Comparison of ENCODE assay signal across 8 mouse cellular contexts in the genomic region with DNA sequence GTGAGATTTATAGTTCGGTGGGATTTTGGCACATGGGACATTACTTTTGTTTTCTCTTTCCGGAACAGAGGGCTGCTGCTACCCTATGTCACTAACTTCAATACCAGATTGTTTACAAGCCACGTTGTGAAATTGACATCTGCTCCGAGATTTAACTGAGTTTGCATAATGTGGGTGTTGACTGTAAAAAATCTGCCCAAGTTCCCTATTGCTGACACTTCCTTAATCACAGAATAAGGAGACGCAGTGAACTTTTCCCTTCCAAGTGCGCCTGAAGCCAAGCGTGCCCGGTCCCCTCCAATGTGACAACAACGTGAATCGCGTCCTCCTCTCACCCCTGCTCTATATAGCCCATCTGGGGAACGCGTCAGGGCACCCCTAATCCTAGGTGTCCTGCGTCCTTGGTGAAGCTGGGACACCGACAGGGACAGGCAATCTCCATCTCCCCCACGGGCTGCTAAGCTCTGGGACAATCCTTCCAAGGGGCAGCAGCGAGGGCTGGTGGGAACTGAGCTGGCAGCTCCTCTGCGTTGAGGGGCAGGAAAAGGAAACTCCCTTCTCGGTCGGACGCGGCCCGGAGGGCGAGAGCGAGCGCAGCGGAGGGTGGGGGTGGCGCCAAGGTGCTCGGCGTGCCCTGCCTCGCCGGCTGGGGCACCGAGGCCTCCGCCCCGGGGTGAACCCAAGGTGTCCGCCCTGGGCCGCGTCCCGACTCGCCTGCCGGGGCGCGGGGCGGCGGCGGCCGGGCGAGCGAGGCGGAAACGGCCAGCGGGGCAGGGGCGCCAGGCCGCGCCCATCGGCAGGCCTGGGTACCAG. TPM values are rescaled to one million over a fixed set of nuclear protein-coding genes. Genes with fewer than 3 reads are reported as not detected.
DNase-seq lines count a peak whose midpoint lies in the region; ATAC-seq lines count a peak whose summit lies in the region.

No protein-coding gene starts in this region.

- H3K4me1 ChIP-seq in intestine, embryonic 15.5 days (replicated peaks) = peaks cover 17% of the 10 kb centered on the region

- H3K27me3 ChIP-seq in intestine, embryonic 15.5 days (replicated peaks) = no peaks in the 10 kb centered on the region

- H3K9me3 ChIP-seq in intestine, embryonic 15.5 days = no peaks in the 10 kb centered on the region

- under 1% methylated on average over 39 of the region's 56 CpGs for WGBS in intestine, embryonic 15.5 days

- peak overlapping the region; percentile 74 for H3K4me2 ChIP-seq in intestine, embryonic 15.5 days (replicated peaks)

- H3K4me3 ChIP-seq in intestine, embryonic 15.5 days (replicated peaks) = peak overlapping the region; percentile 76

- intact Hi-C loops in gastrocnemius, postnatal 36 days (cut with DNase I) = no loop called here
- intact Hi-C loops in left cerebral cortex, postnatal 14 days (cut with DNase I) = no loop called here

- H3K36me3 ChIP-seq in intestine, embryonic 15.5 days = no peaks in the 10 kb centered on the region

- peak; percentile 11 for ATAC-seq in intestine, embryonic 15.5 days
- ATAC-seq in megakaryocyte progenitor cell, adult 5-6 weeks (replicated peaks; ENCODE audit: poor library complexity) = peak; percentile 25

- peak overlapping the region; percentile 81 for H3K9ac ChIP-seq in intestine, embryonic 15.5 days

- H3K27ac ChIP-seq in intestine, embryonic 15.5 days = peak overlapping the region; percentile 99

- DNase-seq in adrenal gland, adult (ENCODE audit: inconsistent age in 2 of 2, low spot score in 1 of 2) = peak; percentile 78 to 91
- peak; percentile 67 for DNase-seq in embryo, embryonic 10.5 days (ENCODE audit: low spot score)
- DNase-seq in gastrocnemius, postnatal 36 days = peak; percentile 47 to 65
- DNase-seq in left cerebral cortex, postnatal 14 days (ENCODE audit: low spot score in 2 of 2) = peak; percentile 28 to 34
- peak; percentile 45 to 50 for DNase-seq in right cerebral cortex, adult 2 months (ENCODE audit: low spot score in 2 of 2)
- peak; percentile 58 to 63 for DNase-seq in urinary bladder, postnatal 36 days (ENCODE audit: low spot score in 2 of 2)

RNA-seq across cellular contexts. Expression of a gene that starts 0.8 kb away (rescaled TPM):
- total RNA-seq in gastrocnemius, postnatal 36 days (2021) = 100 to 1,000 TPM; 303 to 325 TPM
- 96.0 and 106 TPM in 2 replicates for polyA plus RNA-seq in intestine, embryonic 15.5 days (2015; fragmentation: Nextera tagmentation; extraction: Ambion mirVana)
- total RNA-seq in left cerebral cortex, postnatal 14 days (2021) = 10 to 100 TPM; 82.3 TPM
- 54.3 and 70.0 TPM in 2 replicates for total RNA-seq in megakaryocyte progenitor cell, adult 5-6 weeks (2015)
- 25.5 and 30.3 TPM in 2 replicates for total RNA-seq in megakaryocyte progenitor cell, adult 5-6 weeks (2017)

RNA-seq across cellular contexts. Expression of a gene that starts 41.5 kb away (rescaled TPM):
- total RNA-seq in gastrocnemius, postnatal 36 days (2021) = under 1 TPM in 1 of 2 experiments, not detected in 1; 0.15 TPM
- polyA plus RNA-seq in intestine, embryonic 15.5 days (2015; fragmentation: Nextera tagmentation; extraction: Ambion mirVana) = 5.7 and 7.9 TPM in 2 replicates
- total RNA-seq in left cerebral cortex, postnatal 14 days (2021) = under 1 TPM; 0.63 to 0.75 TPM
- total RNA-seq in megakaryocyte progenitor cell, adult 5-6 weeks (2015) = 1.7 and 2.0 TPM in 2 replicates
- 0.92 and 2.3 TPM in 2 replicates for total RNA-seq in megakaryocyte progenitor cell, adult 5-6 weeks (2017)

Comparison
In these comparisons a context has a peak if more than half of its experiments do, and no peak if none do; other contexts are left out.
1. Peak in every context shown above with its lines: DNase-seq, ATAC-seq, H3K4me3 ChIP-seq and H3K27ac ChIP-seq.
2. DNase-seq: peak in every context shown above with its lines; median percentile 84 in adrenal gland, adult; 67 in embryo, embryonic 10.5 days; 60 in urinary bladder, postnatal 36 days; 56 in gastrocnemius, postnatal 36 days; 48 in right cerebral cortex, adult 2 months; 31 in left cerebral cortex, postnatal 14 days.